Mouse (Mus musculus): ENCODE measurements around the gene Gnb1.

DNA sequence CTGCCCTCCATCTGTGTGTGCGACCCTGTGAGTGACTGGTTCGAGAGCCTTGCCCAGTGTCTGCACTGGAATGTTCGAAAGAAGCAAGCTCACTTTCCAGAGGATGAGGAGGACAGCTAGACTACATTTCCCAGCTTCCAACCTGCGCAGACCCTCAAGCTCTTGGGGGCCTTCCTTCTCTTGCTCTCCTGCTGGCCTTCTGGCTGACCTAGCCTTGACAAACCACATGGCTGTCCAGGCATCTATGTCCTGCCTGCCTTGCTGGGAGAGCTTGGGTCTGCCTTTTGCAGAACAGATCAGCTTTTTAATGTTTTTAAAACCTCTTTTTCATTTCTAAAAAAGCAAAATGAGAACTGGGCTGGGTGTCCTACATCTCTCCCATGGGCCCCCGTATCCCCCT is 98.2 kb downstream of the Gnb1 start:
- TF ChIP-seq CTCF (conservative IDR thresholded peaks at IDR 0.05; ENCODE audit: low read length) (no peak), POU5F1 (IDR thresholded peaks at IDR 0.05; ENCODE audit: borderline replicate concordance, low read length) (no peak)
